Mouse (Mus musculus) CH12.LX (cell line): Measurements from ENCODE around the gene Rec114. TPM values are rescaled to one million over a fixed set of nuclear protein-coding genes. Genes with fewer than 3 reads are reported as not detected.

Source experiments
- DNase-seq: peaks from one replicate; pipeline ENCODE4 v3.0.0-alpha.2; 2013; ENCODE audit errors: extremely low read depth
- H3K27ac ChIP-seq: 2 replicates; pipeline ENCODE4 v1.5.1; 2012; ENCODE audit warnings: low read depth, mild to moderate bottlenecking, control low read depth, moderate library complexity; ENCODE audit not compliant: insufficient read depth
- H3K27me3 ChIP-seq: replicated peaks from 2 replicates; pipeline ENCODE3; 2012; ENCODE audit warnings: inconsistent platforms
- H3K36me3 ChIP-seq, 2 experiments: replicated peaks in 1 of 2; 2 replicates each; pipeline versions ENCODE3 to v1.6.1; 2012; ENCODE audit warnings: inconsistent platforms in 1 of 2, low read length in 1 of 2, mild to moderate bottlenecking in 1 of 2, mixed read lengths in 1 of 2, moderate library complexity in 1 of 2; ENCODE audit not compliant: control insufficient read depth in 1 of 2, insufficient read depth in 1 of 2
- H3K4me1 ChIP-seq, 2 experiments: 2 replicates each; pipeline ENCODE4 v1.6.1; 2012; ENCODE audit warnings: inconsistent platforms in 1 of 2, moderate library complexity in 1 of 2; ENCODE audit not compliant: insufficient read depth in 2 of 2, control insufficient read depth in 1 of 2
- H3K4me2 ChIP-seq: 2 replicates; pipeline ENCODE4 v1.6.1; 2012; ENCODE audit warnings: low read depth, mild to moderate bottlenecking, control low read depth; ENCODE audit not compliant: poor library complexity, insufficient read depth, severe bottlenecking
- H3K4me3 ChIP-seq, 3 experiments: fragments of 150-350 bp in 1 of 3; sonication (generic) in 1 of 3; replicated peaks in 1 of 3; 2 replicates each; pipeline versions ENCODE3 to v1.5.1; 2011 to 2012; ENCODE audit warnings: low read depth in 2 of 3, low read length in 2 of 3, mild to moderate bottlenecking in 2 of 3, moderate library complexity in 2 of 3, control low read depth in 1 of 3, improper control_type of control experiment in 1 of 3, inconsistent platforms in 1 of 3, mixed read lengths in 1 of 3; ENCODE audit not compliant: poor library complexity in 1 of 3
- H3K79me2 ChIP-seq: replicated peaks from 2 replicates; pipeline ENCODE4 v1.6.1; 2012; ENCODE audit warnings: mild to moderate bottlenecking, moderate library complexity; ENCODE audit not compliant: control insufficient read depth, poor library complexity, insufficient read depth, severe bottlenecking; ENCODE audit errors: extremely low read depth
- H3K9ac ChIP-seq: 2 replicates; pipeline ENCODE4 v1.6.1; 2012; ENCODE audit warnings: low read depth, mild to moderate bottlenecking, control low read depth, moderate library complexity; ENCODE audit not compliant: insufficient read depth
- H3K9me3 ChIP-seq: replicated peaks from 2 replicates; pipeline ENCODE3; 2012; ENCODE audit warnings: low read length, inconsistent platforms, mixed read lengths
- CTCF ChIP-seq, 2 experiments: IDR thresholded peaks in 1 of 2; conservative IDR thresholded peaks in 1 of 2; 2 replicates each; pipeline ENCODE4 v1.5.1; 2011 to 2012; ENCODE audit warnings: low read depth in 2 of 2, low read length in 2 of 2, improper control_type of control experiment in 1 of 2, inconsistent platforms in 1 of 2, mild to moderate bottlenecking in 1 of 2, moderate library complexity in 1 of 2
- ETS1 ChIP-seq: conservative IDR thresholded peaks from 2 replicates; pipeline ENCODE4 v1.6.1; 2012; ENCODE audit warnings: low read depth, mild to moderate bottlenecking, inconsistent platforms, low read length, improper control_type of control experiment, moderate library complexity
- JUN ChIP-seq: IDR thresholded peaks from 2 replicates; pipeline ENCODE4 v1.6.1; 2011; ENCODE audit warnings: low read depth, mild to moderate bottlenecking, low read length, improper control_type of control experiment, moderate library complexity; ENCODE audit not compliant: insufficient read depth
- MAFK ChIP-seq: IDR thresholded peaks from 2 replicates; pipeline ENCODE4 v1.6.1; 2011; ENCODE audit warnings: low read length, improper control_type of control experiment; ENCODE audit not compliant: insufficient replicate concordance
- NRF1 ChIP-seq: IDR thresholded peaks from 2 replicates; pipeline ENCODE4 v1.6.1; 2014; ENCODE audit warnings: low read depth, mild to moderate bottlenecking, inconsistent platforms, low read length, improper control_type of control experiment, moderate library complexity
- RAD21 ChIP-seq: IDR thresholded peaks from 2 replicates; pipeline ENCODE4 v1.6.1; 2011; ENCODE audit warnings: low read depth, mild to moderate bottlenecking, low read length, improper control_type of control experiment, moderate library complexity
- RCOR1 ChIP-seq: conservative IDR thresholded peaks from 2 replicates; pipeline ENCODE4 v1.6.1; 2012; ENCODE audit warnings: low read depth, mild to moderate bottlenecking, inconsistent platforms, low read length, improper control_type of control experiment
- SIN3A ChIP-seq: IDR thresholded peaks from 2 replicates; pipeline ENCODE4 v1.6.1; 2012; ENCODE audit warnings: low read length, improper control_type of control experiment, inconsistent platforms
- SMC3 ChIP-seq: IDR thresholded peaks from 2 replicates; pipeline ENCODE4 v1.6.1; 2011; ENCODE audit warnings: low read depth, low read length, improper control_type of control experiment
- TBP ChIP-seq: conservative IDR thresholded peaks from 2 replicates; pipeline ENCODE4 v1.6.1; 2011; ENCODE audit warnings: low read depth, low read length, improper control_type of control experiment
- dilution Hi-C: fragments of 300-500 bp; cut with MboI; formaldehyde crosslinking; loops from 2 replicates; pipeline ENCODE4 v1.14.3; 2020; ENCODE audit warnings: low sequenced_read_pairs; ENCODE audit not compliant: extremely low pct_unique_long_range_greater_than_20kb, extremely low pct_ligation_motif_present
- in situ Hi-C: fragments of 300-500 bp; cut with MboI; formaldehyde crosslinking; loops from 3 replicates; pipeline ENCODE4 v1.14.3; 2019; ENCODE audit warnings: low sequenced_read_pairs, low pct_ligation_motif_present, low pct_unique_long_range_greater_than_20kb, mixed read lengths
- polyA plus RNA-seq: library from polyadenylated mRNA; unstranded; fragments of >175 nt; gene quantifications from 2 replicates; pipeline ENCODE4 v1.2.1, GENCODE M21; 2012; ENCODE audit warnings: low read depth; ENCODE audit not compliant: insufficient read length
- total RNA-seq, 2 experiments: library from RNA; depleted of rRNA; stranded (reverse); fragments of 300-350 nt in 1 of 2; fragments of >200 nt in 1 of 2; gene quantifications; 2 replicates each; pipeline ENCODE4 v1.2.3; 2012 to 2014

The Rec114 gene
- not detected in 2 replicates for total RNA-seq (2012; rRNA removed)
- not detected in 2 replicates for total RNA-seq (2014; rRNA removed)
- 0.69 and 1.2 TPM in 2 replicates for polyA plus RNA-seq

GRCm38 (mm10) chr9:58743702-58744248 is at the start of gene Rec114:
Gene Rec114, minus strand, starts transcription at chr9:58743964.
- Histone ChIP-seq H3K4me2 (no peak within 1 kb of the TSS), H3K9me3 (no peaks in the 10 kb centered on the region), H3K36me3 (no peaks in the 10 kb centered on the region), H3K4me3 (no peak within 1 kb of the TSS), H3K27ac (no peak within 1 kb of the TSS), H3K9ac (no peak within 1 kb of the TSS), H3K27me3 (no peaks in the 10 kb centered on the region), H3K79me2 (no peaks in the 10 kb centered on the region), H3K4me1 (peaks cover 4 to 31% of the 10 kb centered on the region in 2 experiments; a peak in 3 of 4 replicates)
- TF ChIP-seq SIN3A (no peak), TBP (no peak), JUN (no peak), NRF1 (no peak), RAD21 (no peak), RCOR1 (no peak), ETS1 (no peak)
- dilution Hi-C loops (no loop called here), in situ Hi-C loops (no loop called here)
- DNase-seq, result no peak

DNA sequence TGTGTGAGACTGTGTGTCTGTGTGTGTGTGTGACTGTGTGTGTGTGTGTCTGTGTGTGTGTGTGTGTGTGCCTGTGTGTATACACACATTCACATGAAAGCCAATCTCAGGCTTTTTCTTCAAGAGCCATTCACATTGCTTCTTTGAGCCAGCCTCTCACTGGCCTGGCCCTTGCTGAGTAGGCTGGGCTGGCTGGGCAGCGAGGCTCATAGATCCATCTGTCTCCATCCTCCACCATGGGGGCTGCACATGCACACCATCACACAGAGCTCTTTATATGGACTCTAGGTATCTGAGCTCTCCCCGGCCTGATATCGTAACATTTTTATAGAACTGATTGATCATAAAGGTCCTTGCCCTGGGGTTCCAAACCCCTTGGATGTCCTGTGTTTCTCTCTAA is 45.7 kb upstream of the Rec114 start:
- DNase-seq, result no peak
- H3K79me2 ChIP-seq, result no peaks in the 10 kb centered on the region
- no peaks in the 10 kb centered on the region for H3K27me3 ChIP-seq
- dilution Hi-C loops, result no loop called here
- no peak for TF ChIP-seq NRF1
- TF ChIP-seq, all 38 proteins: peak for 0
- Histone ChIP-seq H3K9ac (no peak overlapping the region), H3K27ac (no peak overlapping the region), H3K4me3 (no peak overlapping the region), H3K4me2 (no peak overlapping the region), H3K9me3 (no peaks in the 10 kb centered on the region), H3K36me3 (no peaks in the 10 kb centered on the region), H3K4me1 (no peaks in the 10 kb centered on the region; a peak in 1 of 4 replicates)
- in situ Hi-C loops, result no loop called here

DNA sequence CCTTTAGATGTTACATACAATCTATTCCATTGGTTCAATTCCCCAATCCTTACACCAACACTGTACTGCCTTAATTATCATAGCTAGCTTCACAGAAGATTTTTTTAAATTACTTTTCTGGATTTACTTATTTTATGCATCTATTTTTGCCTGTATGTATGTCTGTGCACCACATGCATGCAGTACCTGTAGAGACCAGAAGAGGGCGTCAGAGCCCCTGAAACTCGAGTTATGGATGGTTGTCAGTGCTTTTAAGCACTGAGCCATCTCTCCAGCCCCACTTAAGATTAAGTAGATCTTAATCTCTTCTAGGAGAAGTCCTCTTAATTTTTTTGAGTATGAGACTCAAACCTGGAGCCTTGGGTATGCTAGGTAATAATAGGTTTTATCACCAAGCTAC is 31.6 kb upstream of the Rec114 start:
- dilution Hi-C loops, result no loop called here
- in situ Hi-C loops, result no loop called here
- H3K4me2 ChIP-seq, result no peak overlapping the region
- H3K4me1 ChIP-seq, result no peaks in the 10 kb centered on the region
- H3K4me3 ChIP-seq, result no peak overlapping the region
- TF ChIP-seq RAD21 (peak; percentile 7), CTCF (conservative IDR thresholded peaks at IDR 0.05 in 1 of 2, IDR thresholded peaks at IDR 0.05 in 1 of 2; ENCODE audit: low read depth in 2 of 2, low read length in 2 of 2) (peak; percentile 20 to 51; a peak in 3 of 4 replicates), SMC3 (peak; percentile 29), MAFK (no peak)
- H3K36me3 ChIP-seq, result no peaks in the 10 kb centered on the region
- no peaks in the 10 kb centered on the region for H3K79me2 ChIP-seq
- no peak overlapping the region for H3K9ac ChIP-seq
- no peaks in the 10 kb centered on the region for H3K9me3 ChIP-seq
- H3K27ac ChIP-seq, result no peak overlapping the region
- H3K27me3 ChIP-seq, result no peaks in the 10 kb centered on the region
- DNase-seq, result peak; percentile 11
